Mouse (Mus musculus): ENCODE results near the gene Ubtd1. TPM values are rescaled to one million over a fixed set of nuclear protein-coding genes. Genes with fewer than 3 reads are reported as not detected.

The Ubtd1 gene
- polyA plus RNA-seq, 1 experiment = 13.1 TPM

DNA sequence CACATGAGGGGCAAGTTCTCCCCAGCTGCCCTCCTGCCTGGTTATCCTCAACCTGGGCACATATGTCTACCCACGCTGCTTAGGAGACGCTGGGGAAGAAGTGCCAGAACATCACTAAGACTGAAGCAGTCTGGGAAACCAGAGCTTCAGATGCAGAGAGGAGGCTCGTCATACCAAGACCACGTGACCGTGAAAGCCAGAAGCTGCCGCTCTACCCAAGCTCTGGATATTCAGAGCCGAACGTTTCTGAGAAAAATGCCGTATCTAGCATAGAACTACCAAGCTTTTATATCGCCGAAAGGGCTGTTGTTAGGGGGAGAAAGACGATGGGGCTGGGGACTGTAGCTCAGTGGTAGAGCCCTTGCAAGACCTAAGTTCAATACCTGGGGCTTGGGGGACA, 56.7 kb downstream of the Ubtd1 start:
- TF ChIP-seq POLR2A (IDR thresholded peaks at IDR 0.05; ENCODE audit: insufficient read depth, low read length) (no peak), EP300 (IDR thresholded peaks at IDR 0.05; ENCODE audit: insufficient read depth, low read depth, low read length) (no peak), CTCF (IDR thresholded peaks at IDR 0.05; ENCODE audit: low read depth, low read length) (no peak)
- H3K4me3 ChIP-seq (ENCODE audit: low read depth, low read length) = no peak overlapping the region
- no peak overlapping the region for H3K27ac ChIP-seq (ENCODE audit: insufficient read depth, low read length)
- H3K9me3 ChIP-seq (replicated peaks; ENCODE audit: control insufficient read depth, insufficient read depth, low read length, poor library complexity, severe bottlenecking) = no peaks in the 10 kb centered on the region
- H3K9ac ChIP-seq (ENCODE audit: low read depth, poor library complexity, severe bottlenecking) = no peak overlapping the region
- no peaks in the 10 kb centered on the region for H3K4me1 ChIP-seq (ENCODE audit: control insufficient read depth, insufficient read depth, low read length)
- no peaks in the 10 kb centered on the region for H3K27me3 ChIP-seq (ENCODE audit: control insufficient read depth, insufficient read depth, low read length, poor library complexity, severe bottlenecking)
- H3K36me3 ChIP-seq (ENCODE audit: control insufficient read depth, insufficient read depth, low read length, poor library complexity, severe bottlenecking) = no peaks in the 10 kb centered on the region

DNA sequence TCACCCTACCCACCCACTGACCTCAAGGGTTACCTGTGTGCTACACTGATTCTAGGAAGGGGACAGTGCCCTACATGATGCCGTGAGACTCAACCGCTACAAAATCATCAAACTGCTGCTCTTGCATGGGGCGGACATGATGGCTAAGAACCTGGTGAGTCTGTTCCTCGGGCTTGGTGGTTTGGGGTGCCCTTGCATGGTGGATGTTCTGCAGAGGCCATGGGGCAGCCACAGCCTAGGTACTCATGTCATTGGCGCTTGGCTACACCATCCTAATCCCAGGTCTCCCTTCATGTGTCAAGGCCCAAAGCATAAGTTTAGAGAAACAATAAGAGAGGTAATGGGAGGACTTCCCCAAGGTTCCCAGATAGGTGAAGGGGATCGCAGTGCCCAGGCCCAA, 62.4 kb downstream of the Ubtd1 start:
- no peaks in the 10 kb centered on the region for H3K4me1 ChIP-seq (ENCODE audit: control insufficient read depth, insufficient read depth, low read length)
- H3K9ac ChIP-seq (ENCODE audit: low read depth, poor library complexity, severe bottlenecking) = no peak overlapping the region
- no peak overlapping the region for H3K4me3 ChIP-seq (ENCODE audit: low read depth, low read length)
- no peaks in the 10 kb centered on the region for H3K9me3 ChIP-seq (replicated peaks; ENCODE audit: control insufficient read depth, insufficient read depth, low read length, poor library complexity, severe bottlenecking)
- H3K27ac ChIP-seq (ENCODE audit: insufficient read depth, low read length) = no peak overlapping the region
- H3K27me3 ChIP-seq (ENCODE audit: control insufficient read depth, insufficient read depth, low read length, poor library complexity, severe bottlenecking) = no peaks in the 10 kb centered on the region
- H3K36me3 ChIP-seq (ENCODE audit: control insufficient read depth, insufficient read depth, low read length, poor library complexity, severe bottlenecking) = no peaks in the 10 kb centered on the region
- no peak for TF ChIP-seq EP300 (IDR thresholded peaks at IDR 0.05; ENCODE audit: insufficient read depth, low read depth, low read length)
- no peak for TF ChIP-seq POLR2A (IDR thresholded peaks at IDR 0.05; ENCODE audit: insufficient read depth, low read length)
- TF ChIP-seq CTCF (IDR thresholded peaks at IDR 0.05; ENCODE audit: low read depth, low read length) = no peak

DNA sequence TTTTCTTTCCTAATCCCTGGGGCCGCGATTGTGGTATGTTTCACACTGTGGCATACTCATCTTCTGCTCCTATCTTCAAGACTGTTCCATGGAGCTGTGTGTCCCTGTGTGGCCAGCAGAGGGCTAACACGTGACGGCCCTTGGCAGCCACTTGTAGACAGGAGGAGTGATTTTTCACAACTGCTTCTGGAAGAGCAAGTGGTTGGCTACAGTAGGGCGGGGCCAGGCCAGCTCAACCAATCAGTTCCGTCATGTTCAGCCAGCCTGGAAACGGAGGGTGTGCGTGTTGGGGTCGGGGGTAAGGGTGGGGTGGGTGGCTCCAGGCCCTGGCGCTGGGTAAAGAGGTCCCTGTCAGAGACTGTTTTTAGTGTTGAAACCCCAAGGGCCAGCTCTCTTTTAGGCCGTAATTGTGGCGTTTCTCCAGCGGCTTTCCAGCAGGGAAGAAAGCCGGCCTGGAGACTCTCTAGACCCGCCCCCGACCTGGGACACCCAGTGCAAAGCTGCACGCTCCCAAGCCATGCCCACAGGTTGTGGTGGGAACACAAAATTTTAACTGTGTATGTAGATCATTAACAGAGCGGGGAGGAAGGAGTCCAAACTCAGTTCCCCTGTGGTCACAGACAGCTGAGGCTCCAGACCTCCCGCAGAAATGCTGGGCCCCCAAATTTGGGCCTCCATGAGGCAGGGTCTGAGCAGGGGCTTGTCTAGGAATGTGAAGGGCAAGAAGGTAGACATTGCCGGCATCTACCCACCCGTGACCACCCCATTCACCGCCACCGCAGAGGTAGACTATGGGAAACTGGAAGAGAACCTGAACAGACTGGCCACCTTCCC, 63.9 kb downstream of the Ubtd1 start, which contains the start of gene Hoga1:
Hoga1 (plus strand) TSS at position 342 of the 834 bp plus-strand sequence.
- Histone ChIP-seq H3K9me3 (replicated peaks; ENCODE audit: control insufficient read depth, insufficient read depth, low read length, poor library complexity, severe bottlenecking) (no peaks in the 10 kb centered on the region), H3K4me1 (ENCODE audit: control insufficient read depth, insufficient read depth, low read length) (no peaks in the 10 kb centered on the region), H3K27me3 (ENCODE audit: control insufficient read depth, insufficient read depth, low read length, poor library complexity, severe bottlenecking) (no peaks in the 10 kb centered on the region), H3K27ac (ENCODE audit: insufficient read depth, low read length) (no peak within 1 kb of the TSS), H3K9ac (ENCODE audit: low read depth, poor library complexity, severe bottlenecking) (peak within 1 kb of the TSS; percentile 11; the same call in 1 of the 2 replicates), H3K4me3 (ENCODE audit: low read depth, low read length) (peak within 1 kb of the TSS; percentile 21), H3K36me3 (ENCODE audit: control insufficient read depth, insufficient read depth, low read length, poor library complexity, severe bottlenecking) (no peaks in the 10 kb centered on the region)
- TF ChIP-seq CTCF (IDR thresholded peaks at IDR 0.05; ENCODE audit: low read depth, low read length) (peak; percentile 64), POLR2A (IDR thresholded peaks at IDR 0.05; ENCODE audit: insufficient read depth, low read length) (no peak)

DNA sequence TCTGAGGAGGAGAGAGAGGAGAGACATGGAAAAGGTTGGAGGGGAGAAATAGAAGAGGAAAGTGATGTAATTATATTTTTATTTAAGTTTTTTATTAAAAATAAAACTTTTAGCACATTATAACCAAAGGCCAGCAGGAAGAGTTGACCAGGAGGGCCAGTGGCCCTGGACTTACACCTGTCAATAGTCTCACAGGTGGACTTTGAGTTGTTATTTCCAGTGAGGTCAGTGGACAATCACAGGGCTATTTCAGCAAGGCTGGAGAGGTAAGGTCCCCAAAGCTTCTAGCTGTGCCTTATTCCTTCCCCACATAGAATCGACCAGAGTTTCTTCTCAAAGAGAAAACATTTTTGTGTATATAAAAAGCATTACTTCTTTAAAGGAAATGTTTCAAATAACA, 68.7 kb downstream of the Ubtd1 start:
- Histone ChIP-seq H3K4me1 (ENCODE audit: control insufficient read depth, insufficient read depth, low read length) (no peaks in the 10 kb centered on the region), H3K27me3 (ENCODE audit: control insufficient read depth, insufficient read depth, low read length, poor library complexity, severe bottlenecking) (no peaks in the 10 kb centered on the region), H3K36me3 (ENCODE audit: control insufficient read depth, insufficient read depth, low read length, poor library complexity, severe bottlenecking) (no peaks in the 10 kb centered on the region), H3K4me3 (ENCODE audit: low read depth, low read length) (no peak overlapping the region), H3K9ac (ENCODE audit: low read depth, poor library complexity, severe bottlenecking) (no peak overlapping the region), H3K9me3 (replicated peaks; ENCODE audit: control insufficient read depth, insufficient read depth, low read length, poor library complexity, severe bottlenecking) (no peaks in the 10 kb centered on the region), H3K27ac (ENCODE audit: insufficient read depth, low read length) (no peak overlapping the region)
- no peak for TF ChIP-seq CTCF (IDR thresholded peaks at IDR 0.05; ENCODE audit: low read depth, low read length)
- TF ChIP-seq EP300 (IDR thresholded peaks at IDR 0.05; ENCODE audit: insufficient read depth, low read depth, low read length) = no peak
- no peak for TF ChIP-seq POLR2A (IDR thresholded peaks at IDR 0.05; ENCODE audit: insufficient read depth, low read length)

DNA sequence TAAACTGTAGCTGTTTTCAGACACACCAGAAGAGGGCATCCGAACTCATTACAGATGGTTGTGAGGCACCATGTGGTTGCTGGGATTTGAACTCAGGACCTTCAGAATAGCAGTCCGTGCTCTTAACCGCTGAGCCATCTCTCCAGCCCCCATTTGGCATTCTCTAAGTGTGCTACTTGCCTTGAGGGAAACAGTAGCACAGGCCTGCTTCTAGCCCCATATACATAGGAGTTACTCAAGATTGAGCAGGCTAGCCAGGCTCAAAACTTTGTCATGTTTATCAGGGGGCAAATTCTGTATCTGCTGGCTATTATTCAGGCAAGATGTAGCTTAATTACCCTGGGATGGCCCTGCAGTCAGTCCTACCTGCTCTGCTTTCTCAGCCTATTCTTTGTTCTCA, 69.8 kb downstream of the Ubtd1 start:
- Histone ChIP-seq H3K9ac (ENCODE audit: low read depth, poor library complexity, severe bottlenecking) (no peak overlapping the region), H3K27me3 (ENCODE audit: control insufficient read depth, insufficient read depth, low read length, poor library complexity, severe bottlenecking) (no peaks in the 10 kb centered on the region), H3K9me3 (replicated peaks; ENCODE audit: control insufficient read depth, insufficient read depth, low read length, poor library complexity, severe bottlenecking) (no peaks in the 10 kb centered on the region), H3K4me1 (ENCODE audit: control insufficient read depth, insufficient read depth, low read length) (no peaks in the 10 kb centered on the region), H3K4me3 (ENCODE audit: low read depth, low read length) (no peak overlapping the region), H3K36me3 (ENCODE audit: control insufficient read depth, insufficient read depth, low read length, poor library complexity, severe bottlenecking) (no peaks in the 10 kb centered on the region), H3K27ac (ENCODE audit: insufficient read depth, low read length) (no peak overlapping the region)
- TF ChIP-seq EP300 (IDR thresholded peaks at IDR 0.05; ENCODE audit: insufficient read depth, low read depth, low read length) = no peak
- TF ChIP-seq POLR2A (IDR thresholded peaks at IDR 0.05; ENCODE audit: insufficient read depth, low read length) = no peak
- no peak for TF ChIP-seq CTCF (IDR thresholded peaks at IDR 0.05; ENCODE audit: low read depth, low read length)

DNA sequence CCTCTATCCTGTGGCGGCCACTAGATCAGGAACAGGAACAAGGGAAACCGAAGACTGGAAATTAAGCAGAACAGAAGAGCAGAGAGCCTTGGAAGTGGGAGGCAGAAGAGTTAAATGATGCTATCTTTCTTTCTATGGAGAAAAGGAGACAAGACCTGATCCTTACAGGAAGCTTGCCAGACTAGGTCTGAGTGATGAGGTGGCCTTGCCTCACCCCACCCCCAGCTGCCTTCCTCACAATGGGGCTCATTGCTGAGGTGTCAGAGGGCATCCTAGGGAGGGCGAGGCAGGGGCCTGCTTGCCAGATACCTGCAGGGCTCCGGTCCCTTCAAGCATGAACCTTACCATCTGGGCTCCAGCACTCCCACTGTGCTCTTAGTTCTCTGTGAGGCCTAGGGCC, 70.4 kb downstream of the Ubtd1 start, which contains the start of gene 4933411K16Rik:
4933411K16Rik (plus strand) TSS at position 301 of the 400 bp plus-strand sequence.
- Histone ChIP-seq H3K9ac (ENCODE audit: low read depth, poor library complexity, severe bottlenecking) (no peak within 1 kb of the TSS), H3K27ac (ENCODE audit: insufficient read depth, low read length) (no peak within 1 kb of the TSS), H3K9me3 (replicated peaks; ENCODE audit: control insufficient read depth, insufficient read depth, low read length, poor library complexity, severe bottlenecking) (no peaks in the 10 kb centered on the region)

More for the DNA sequence above, 70.4 kb downstream of the Ubtd1 start, which contains the start of gene 4933411K16Rik:
- Histone ChIP-seq H3K27me3 (ENCODE audit: control insufficient read depth, insufficient read depth, low read length, poor library complexity, severe bottlenecking) (no peaks in the 10 kb centered on the region), H3K4me1 (ENCODE audit: control insufficient read depth, insufficient read depth, low read length) (no peaks in the 10 kb centered on the region), H3K4me3 (ENCODE audit: low read depth, low read length) (no peak within 1 kb of the TSS), H3K36me3 (ENCODE audit: control insufficient read depth, insufficient read depth, low read length, poor library complexity, severe bottlenecking) (no peaks in the 10 kb centered on the region)
- no peak for TF ChIP-seq CTCF (IDR thresholded peaks at IDR 0.05; ENCODE audit: low read depth, low read length)
- no peak for TF ChIP-seq EP300 (IDR thresholded peaks at IDR 0.05; ENCODE audit: insufficient read depth, low read depth, low read length)
- TF ChIP-seq POLR2A (IDR thresholded peaks at IDR 0.05; ENCODE audit: insufficient read depth, low read length) = no peak

Data from ES-Bruce4 (cell line).